Mouse (Mus musculus) hindbrain, embryonic 14.5 days (tissue): ENCODE measurements around the gene Bcl2l2. TPM values are rescaled to one million over a fixed set of nuclear protein-coding genes. Genes with fewer than 3 reads are reported as not detected.

ENCODE experiments used
- ATAC-seq: fragments of 200-750 bp; cut with Nextera tagmentation; 2 replicates; pipeline ENCODE4 v1.8.0; 2017; ENCODE audit warnings: moderate number of reproducible peaks, mild to moderate bottlenecking, moderate TSS enrichment, moderate library complexity; ENCODE audit not compliant: low FRiP score
- DNase-seq: peaks from one replicate; pipeline ENCODE4 v3.0.0-alpha.2; 2015; ENCODE audit warnings: low spot score
- H3K27ac ChIP-seq: fragments of 300-500 bp; sonication (generic); 2 replicates; pipeline ENCODE4 v1.5.1; 2014; ENCODE audit warnings: mild to moderate bottlenecking, moderate library complexity
- H3K27me3 ChIP-seq: fragments of 300-500 bp; sonication (generic); 2 replicates; pipeline ENCODE4 v1.6.1; 2014; ENCODE audit warnings: mild to moderate bottlenecking, low read length, mixed read lengths; ENCODE audit not compliant: control insufficient read depth, insufficient read depth
- H3K36me3 ChIP-seq: fragments of 300-500 bp; sonication (generic); replicated peaks from 2 replicates; pipeline ENCODE4 v1.6.1; 2014; ENCODE audit not compliant: control insufficient read depth, insufficient read depth
- H3K4me1 ChIP-seq: fragments of 300-500 bp; sonication (generic); replicated peaks from 2 replicates; pipeline ENCODE4 v1.6.1; 2014; ENCODE audit warnings: antibody characterized with exemption, low read length, mixed read lengths; ENCODE audit not compliant: control insufficient read depth, insufficient read depth
- H3K4me2 ChIP-seq: fragments of 300-500 bp; sonication (generic); replicated peaks from 2 replicates; pipeline ENCODE4 v1.6.1; 2014; ENCODE audit warnings: mild to moderate bottlenecking, moderate library complexity
- H3K4me3 ChIP-seq: fragments of 300-500 bp; sonication (generic); replicated peaks from 2 replicates; pipeline ENCODE4 v1.5.1; 2014; ENCODE audit warnings: mild to moderate bottlenecking, low read length
- H3K9ac ChIP-seq: fragments of 300-500 bp; sonication (generic); 2 replicates; pipeline ENCODE4 v1.6.1; 2014
- H3K9me3 ChIP-seq: fragments of 300-500 bp; sonication (generic); 2 replicates; pipeline ENCODE4 v1.6.1; 2016; ENCODE audit warnings: low read length; ENCODE audit not compliant: control insufficient read depth
- WGBS: fragments of 180-500 bp; shearing (Covaris S2); extraction: QIAGEN DNeasy Blood & Tissue Kit; methylation state at CpG from one replicate; pipeline ENCODE4 v1.1.7; 2014; 5-methylcytosine and 5-hydroxymethylcytosine counted together
- polyA plus RNA-seq: library from polyadenylated mRNA; unstranded; fragments of >200 nt; fragmentation: Nextera tagmentation; extraction: Ambion mirVana; gene quantifications from 2 replicates; pipeline ENCODE4 v1.2.1, GENCODE M21; 2014

The Bcl2l2 gene
- polyA plus RNA-seq, 1 experiment from 2014 or later: 5.2 TPM

- no peak overlapping the region for H3K27ac ChIP-seq
- no peak overlapping the region for H3K4me2 ChIP-seq
- no peaks in the 10 kb centered on the region for H3K27me3 ChIP-seq
- no peaks in the 10 kb centered on the region for H3K36me3 ChIP-seq
- H3K4me1 ChIP-seq: peaks cover 7% of the 10 kb centered on the region
- H3K4me3 ChIP-seq: no peak overlapping the region
- H3K9me3 ChIP-seq: no peaks in the 10 kb centered on the region
- no peak overlapping the region for H3K9ac ChIP-seq
- ATAC-seq (no peak), DNase-seq (no peak)
- WGBS: 87% methylated on average over 5 of the region's 5 CpGs
These were observed 17.6 kb upstream of the Bcl2l2 start for GRCm38 (mm10) chr14:54865626-54866025.

GRCm38 (mm10) chr14:54866268-54866667 lies 16.9 kb upstream of the Bcl2l2 start:
- no peak overlapping the region for H3K9ac ChIP-seq
- H3K4me2 ChIP-seq: no peak overlapping the region
- no peak overlapping the region for H3K4me3 ChIP-seq
- no peak for DNase-seq
- WGBS: 82% methylated on average over 3 of the region's 3 CpGs
- H3K27me3 ChIP-seq: no peaks in the 10 kb centered on the region
- H3K36me3 ChIP-seq: no peaks in the 10 kb centered on the region
- H3K27ac ChIP-seq: no peak overlapping the region
- ATAC-seq: no peak
- no peaks in the 10 kb centered on the region for H3K9me3 ChIP-seq
- peaks cover 7% of the 10 kb centered on the region for H3K4me1 ChIP-seq

GRCm38 (mm10) chr14:54866936-54867335 lies 16.2 kb upstream of the Bcl2l2 start:
- H3K4me1 ChIP-seq: peaks cover 7% of the 10 kb centered on the region
- WGBS: 63% methylated on average over 5 of the region's 5 CpGs
- no peak overlapping the region for H3K9ac ChIP-seq
- DNase-seq: no peak
- no peaks in the 10 kb centered on the region for H3K9me3 ChIP-seq
- H3K36me3 ChIP-seq: peaks cover 2% of the 10 kb centered on the region; the same call in 1 of the 2 replicates
- H3K4me2 ChIP-seq: no peak overlapping the region
- H3K27me3 ChIP-seq: no peaks in the 10 kb centered on the region
- H3K4me3 ChIP-seq: no peak overlapping the region
- ATAC-seq: no peak
- H3K27ac ChIP-seq: no peak overlapping the region

GRCm38 (mm10) chr14:54868026-54868425 lies 15.2 kb upstream of the Bcl2l2 start:
- DNase-seq: no peak
- ATAC-seq: no peak
- no peak overlapping the region for H3K9ac ChIP-seq
- no peak overlapping the region for H3K4me2 ChIP-seq
- WGBS: 93% methylated on average over 4 of the region's 4 CpGs
- no peaks in the 10 kb centered on the region for H3K9me3 ChIP-seq
- H3K27ac ChIP-seq: no peak overlapping the region
- H3K4me1 ChIP-seq: peaks cover 5% of the 10 kb centered on the region
- no peaks in the 10 kb centered on the region for H3K27me3 ChIP-seq
- H3K4me3 ChIP-seq: no peak overlapping the region
- peaks cover 7% of the 10 kb centered on the region for H3K36me3 ChIP-seq

GRCm38 (mm10) chr14:54870861-54871260 lies 12.3 kb upstream of the Bcl2l2 start, which contains the start of gene Homez:
Homez (minus strand) TSS chr14:54870961.
- no peak within 1 kb of the TSS for H3K9ac ChIP-seq
- no peak within 1 kb of the TSS for H3K4me3 ChIP-seq
- no peaks in the 10 kb centered on the region for H3K9me3 ChIP-seq
- no peak for DNase-seq
- no peak within 1 kb of the TSS for H3K27ac ChIP-seq
- H3K36me3 ChIP-seq: peaks cover 7% of the 10 kb centered on the region
- H3K27me3 ChIP-seq: no peaks in the 10 kb centered on the region
- H3K4me2 ChIP-seq: no peak within 1 kb of the TSS
- 88% methylated on average over 5 of the region's 5 CpGs for WGBS
- H3K4me1 ChIP-seq: peaks cover 8% of the 10 kb centered on the region; the same call in 1 of the 2 replicates
- no peak for ATAC-seq

GRCm38 (mm10) chr14:54874165-54874564 lies 9.0 kb upstream of the Bcl2l2 start:
- ATAC-seq: no peak
- no peak overlapping the region for H3K4me2 ChIP-seq
- DNase-seq: no peak
- H3K9me3 ChIP-seq: no peaks in the 10 kb centered on the region
- peaks cover 6% of the 10 kb centered on the region; the same call in 1 of the 2 replicates for H3K27me3 ChIP-seq
- WGBS: 89% methylated on average over 3 of the region's 3 CpGs
- H3K9ac ChIP-seq: no peak overlapping the region
- H3K36me3 ChIP-seq: peaks cover 7% of the 10 kb centered on the region
- H3K4me3 ChIP-seq: no peak overlapping the region
- H3K4me1 ChIP-seq: peaks cover 8% of the 10 kb centered on the region; the same call in 1 of the 2 replicates
- H3K27ac ChIP-seq: no peak overlapping the region

- WGBS: 2% methylated on average over 35 of the region's 36 CpGs
- ATAC-seq (peak; percentile 74), DNase-seq (peak; percentile 25)
These were observed 7.2 kb upstream of the Bcl2l2 start for GRCm38 (mm10) chr14:54875844-54876538.

DNA sequence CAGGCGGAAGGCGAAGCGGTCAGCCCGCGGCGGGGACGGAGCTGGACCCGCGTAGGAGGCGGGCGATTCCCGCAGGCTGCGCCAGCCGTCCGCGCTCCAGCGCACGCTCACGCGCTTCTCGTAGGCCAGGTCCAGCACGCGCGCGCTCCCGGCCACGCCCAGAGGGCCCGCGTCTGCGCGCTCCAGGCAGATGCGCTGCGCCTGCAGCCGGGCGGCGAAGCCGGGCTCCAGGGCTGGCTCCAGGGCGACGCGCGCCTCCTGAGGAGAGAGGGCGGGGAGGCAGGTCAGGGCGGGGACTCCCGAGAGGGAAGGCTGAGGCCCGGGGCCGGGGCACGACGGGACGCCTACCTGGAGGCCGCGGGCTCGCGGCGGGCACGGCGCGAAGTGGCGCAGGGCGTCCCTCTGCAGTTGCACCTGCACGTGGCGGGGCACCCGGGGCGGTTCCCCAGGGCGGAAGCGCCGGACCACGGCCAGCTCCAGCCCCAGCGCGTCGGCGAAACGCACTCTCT lies 6.6 kb upstream of the Bcl2l2 start:
- H3K4me3 ChIP-seq: peak overlapping the region; percentile 71
- H3K9ac ChIP-seq: peak overlapping the region; percentile 86
- no peaks in the 10 kb centered on the region for H3K9me3 ChIP-seq
- H3K27me3 ChIP-seq: peaks cover 6% of the 10 kb centered on the region; the same call in 1 of the 2 replicates
- WGBS: under 1% methylated on average over 65 of the region's 72 CpGs
- DNase-seq (peak; percentile 92), ATAC-seq (peak; percentile 91)
- peak overlapping the region; percentile 95 for H3K27ac ChIP-seq
- H3K36me3 ChIP-seq: peaks cover 7% of the 10 kb centered on the region
- H3K4me2 ChIP-seq: peak overlapping the region; percentile 92
- H3K4me1 ChIP-seq: peaks cover 8% of the 10 kb centered on the region; the same call in 1 of the 2 replicates

More at GRCm38 (mm10) chr14:54875844-54876538, 7.2 kb upstream of the Bcl2l2 start:
- Histone ChIP-seq H3K4me1 (peaks cover 8% of the 10 kb centered on the region; the same call in 1 of the 2 replicates), H3K4me2 (peak overlapping the region; percentile 92), H3K9ac (peak overlapping the region; percentile 86), H3K27ac (peak overlapping the region; percentile 95), H3K27me3 (peaks cover 6% of the 10 kb centered on the region; the same call in 1 of the 2 replicates), H3K36me3 (peaks cover 7% of the 10 kb centered on the region), H3K4me3 (peak overlapping the region; percentile 71), H3K9me3 (no peaks in the 10 kb centered on the region)

DNA sequence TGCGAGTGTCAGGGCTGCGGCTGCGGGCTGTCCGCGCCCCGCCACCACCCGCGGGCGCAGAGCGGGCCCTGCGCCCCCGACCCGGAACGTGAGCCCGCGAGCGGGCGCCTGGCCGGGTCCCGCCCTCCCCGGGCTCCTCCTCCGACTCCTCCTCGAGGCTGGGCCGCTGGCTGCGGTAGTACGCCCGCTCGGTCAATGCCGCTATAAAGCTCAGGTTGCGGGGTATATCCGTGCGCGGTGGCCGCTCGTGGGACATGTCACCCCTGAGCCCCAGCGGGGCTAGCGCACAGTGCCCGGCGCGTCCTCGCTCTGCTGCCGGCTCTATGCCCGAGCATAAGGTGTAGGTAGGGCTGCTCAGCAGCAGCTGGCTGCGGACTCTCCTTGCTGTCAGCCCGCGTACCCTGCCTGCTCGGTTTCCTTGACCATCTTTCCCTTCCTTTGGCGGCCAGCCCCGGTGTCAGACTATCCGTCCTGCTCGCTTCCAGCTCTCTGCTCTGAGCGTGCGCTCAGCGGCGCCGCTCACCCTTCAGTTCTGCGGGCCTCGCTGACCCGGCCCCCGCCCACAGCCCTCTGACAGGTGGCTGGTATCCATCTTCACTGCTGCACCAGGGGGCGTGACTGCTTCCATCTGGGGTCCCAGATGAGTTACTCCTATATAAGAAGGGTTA lies 6.0 kb upstream of the Bcl2l2 start, which contains the start of gene Ppp1r3e:
Gene Ppp1r3e (minus strand): TSS at position 503 of the 668 bp plus-strand sequence.
- 1% methylated on average over 55 of the region's 61 CpGs for WGBS
- peaks cover 6% of the 10 kb centered on the region; the same call in 1 of the 2 replicates for H3K27me3 ChIP-seq

More for the DNA sequence above, 6.0 kb upstream of the Bcl2l2 start, which contains the start of gene Ppp1r3e:
- Histone ChIP-seq H3K27ac (peak within 1 kb of the TSS; percentile 95), H3K4me3 (peak within 1 kb of the TSS; percentile 71), H3K9me3 (no peaks in the 10 kb centered on the region), H3K36me3 (peaks cover 3% of the 10 kb centered on the region; the same call in 1 of the 2 replicates), H3K4me1 (peaks cover 8% of the 10 kb centered on the region; the same call in 1 of the 2 replicates), H3K4me2 (peak within 1 kb of the TSS; percentile 92), H3K9ac (peak within 1 kb of the TSS; percentile 86)
- peak; percentile 57 for DNase-seq
- ATAC-seq: peak; percentile 71
